Mouse (Mus musculus) bone marrow, adult 2 months (tissue): Measurements from ENCODE around the gene Gm6096.

Experiments used
- CTCF ChIP-seq: fragments of 200-500 bp; IDR thresholded peaks from 2 replicates; pipeline ENCODE4 v1.5.1; 2011; ENCODE audit warnings: low read length, control low read depth; ENCODE audit not compliant: control insufficient read depth, insufficient read depth
- POLR2A ChIP-seq: fragments of 200-500 bp; IDR thresholded peaks from 2 replicates; pipeline ENCODE4 v1.6.1; 2011; ENCODE audit warnings: low read depth, mild to moderate bottlenecking, control low read depth, low read length, borderline replicate concordance; ENCODE audit not compliant: control insufficient read depth

DNA sequence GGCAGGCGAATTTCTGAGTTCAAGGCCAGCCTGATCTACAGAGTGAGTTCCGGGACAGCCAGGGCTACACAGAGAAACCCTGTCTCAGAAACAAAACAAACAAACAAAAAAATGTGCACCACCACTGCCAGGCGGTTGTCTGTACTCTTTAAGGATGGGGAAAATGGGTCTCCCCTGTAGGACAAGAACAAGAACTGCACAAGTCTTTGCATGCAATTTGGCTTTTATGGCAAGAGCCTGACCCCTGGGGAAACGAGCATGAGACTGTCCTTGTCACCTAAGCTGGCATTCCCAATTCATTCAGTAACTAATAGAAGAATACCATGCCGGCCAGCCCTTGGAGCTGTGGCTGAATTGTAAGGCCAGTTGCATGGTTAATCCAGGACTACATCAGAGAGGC lies 15.2 kb upstream of the Gm6096 start:
- no peak for TF ChIP-seq POLR2A
- no peak for TF ChIP-seq CTCF
